Mouse (Mus musculus) liver, embryonic 12.5 days (tissue): ENCODE results near the gene Nrp1. TPM values are rescaled to one million over a fixed set of nuclear protein-coding genes. Genes with fewer than 3 reads are reported as not detected.

Experiments used
- ATAC-seq: fragments of 200-750 bp; cut with Nextera tagmentation; 2 replicates; pipeline ENCODE4 v1.8.0; 2017; ENCODE audit warnings: moderate number of reproducible peaks, mild to moderate bottlenecking, moderate library complexity
- H3K27ac ChIP-seq: fragments of 300-500 bp; sonication (generic); 2 replicates; pipeline ENCODE4 v1.5.1; 2016; ENCODE audit warnings: mild to moderate bottlenecking
- H3K27me3 ChIP-seq: fragments of 300-500 bp; sonication (generic); replicated peaks from 2 replicates; pipeline ENCODE4 v1.6.1; 2016; ENCODE audit warnings: mild to moderate bottlenecking, moderate library complexity
- H3K36me3 ChIP-seq: fragments of 300-500 bp; sonication (generic); 2 replicates; pipeline ENCODE4 v1.6.1; 2016; ENCODE audit warnings: mild to moderate bottlenecking, moderate library complexity
- H3K4me1 ChIP-seq: fragments of 300-500 bp; sonication (generic); 2 replicates; pipeline ENCODE4 v1.6.1; 2016
- H3K4me2 ChIP-seq: fragments of 300-500 bp; sonication (generic); 2 replicates; pipeline ENCODE4 v1.6.1; 2016; ENCODE audit warnings: mild to moderate bottlenecking, moderate library complexity
- H3K4me3 ChIP-seq: fragments of 300-500 bp; sonication (generic); 2 replicates; pipeline ENCODE4 v1.5.1; 2016; ENCODE audit warnings: mild to moderate bottlenecking, moderate library complexity
- H3K9ac ChIP-seq: fragments of 300-500 bp; sonication (generic); 2 replicates; pipeline ENCODE4 v1.6.1; 2016; ENCODE audit warnings: mild to moderate bottlenecking, moderate library complexity
- H3K9me3 ChIP-seq: fragments of 300-500 bp; sonication (generic); replicated peaks from 2 replicates; pipeline ENCODE4 v1.6.1; 2016; ENCODE audit warnings: mild to moderate bottlenecking, moderate library complexity
- WGBS: fragments of 180-500 bp; shearing (Covaris S2); methylation state at CpG from one replicate; pipeline ENCODE4 v1.1.7; 2016; ENCODE audit not compliant: insufficient replicate concordance; 5-methylcytosine and 5-hydroxymethylcytosine counted together
- polyA plus RNA-seq: library from polyadenylated mRNA; unstranded; fragments of >200 nt; fragmentation: Nextera tagmentation; extraction: Ambion mirVana; gene quantifications from 2 replicates; pipeline ENCODE4 v1.2.1, GENCODE M21; 2016

Gene Nrp1
- polyA plus RNA-seq, 1 experiment from 2014 or later, result 32.0 TPM

GRCm38 (mm10) chr8:128398472-128399091, 40.2 kb downstream of the Nrp1 start:
- Histone ChIP-seq H3K27ac (no peak overlapping the region), H3K4me2 (no peak overlapping the region), H3K4me1 (0 out of 2 replicates have a peak, but pooled peaks cover 4% of the 10 kb centered on the region), H3K9me3 (no peaks in the 10 kb centered on the region), H3K4me3 (no peak overlapping the region), H3K36me3 (no peaks in the 10 kb centered on the region), H3K27me3 (no peaks in the 10 kb centered on the region), H3K9ac (no peak overlapping the region)
- 74% methylated on average over 11 of the region's 11 CpGs for WGBS
- ATAC-seq, result no peak

DNA sequence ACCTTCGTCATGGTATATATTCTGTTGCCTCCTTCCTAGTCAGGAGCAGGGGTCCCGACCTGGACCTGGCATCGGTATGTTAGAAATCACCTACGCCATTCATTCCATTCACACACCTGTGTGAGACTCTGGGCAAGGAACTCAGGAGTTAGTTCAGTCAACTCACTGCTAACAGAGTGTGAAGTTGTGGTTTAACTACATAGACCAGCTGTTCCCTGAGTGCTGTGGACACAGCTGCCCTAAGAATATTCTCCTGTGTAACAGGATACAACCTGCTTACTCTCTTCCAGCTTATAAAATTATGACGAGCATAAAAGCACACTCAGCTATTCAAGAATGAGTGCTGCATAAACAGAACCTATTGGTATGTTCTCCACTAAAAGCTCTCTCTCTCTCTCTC, 41.9 kb downstream of the Nrp1 start:
- no peak overlapping the region for H3K27ac ChIP-seq
- H3K9me3 ChIP-seq, result no peaks in the 10 kb centered on the region
- H3K4me2 ChIP-seq, result no peak overlapping the region
- WGBS, result 63% methylated on average over 5 of the region's 5 CpGs
- H3K4me1 ChIP-seq, result 0 out of 2 replicates have a peak, but pooled peaks cover 4% of the 10 kb centered on the region
- no peak for ATAC-seq
- no peak overlapping the region for H3K4me3 ChIP-seq
- H3K36me3 ChIP-seq, result no peaks in the 10 kb centered on the region
- no peaks in the 10 kb centered on the region for H3K27me3 ChIP-seq
- no peak overlapping the region for H3K9ac ChIP-seq

DNA sequence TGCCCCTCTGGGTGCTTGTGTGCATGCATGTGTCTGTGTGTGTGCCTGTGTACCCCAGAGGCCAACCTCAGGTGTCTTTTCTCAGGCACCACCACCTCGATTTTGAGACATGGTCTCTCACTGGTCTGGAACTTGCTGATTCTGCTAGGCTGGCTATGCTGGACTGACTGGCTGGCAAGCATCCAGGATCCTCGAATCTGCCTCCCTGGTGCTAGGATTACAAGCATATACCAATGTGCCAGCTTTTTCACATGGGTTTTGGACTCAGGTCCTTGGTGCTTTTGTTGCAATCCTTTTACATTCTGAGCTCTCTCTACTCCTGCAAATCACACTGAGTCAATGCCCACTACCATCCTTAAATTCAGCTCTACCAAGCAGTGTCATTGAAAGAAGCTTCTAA, 46.5 kb downstream of the Nrp1 start:
- H3K9me3 ChIP-seq, result no peaks in the 10 kb centered on the region
- no peak for ATAC-seq
- no peaks in the 10 kb centered on the region for H3K27me3 ChIP-seq
- H3K36me3 ChIP-seq, result no peaks in the 10 kb centered on the region
- H3K27ac ChIP-seq, result no peak overlapping the region
- no peak overlapping the region for H3K9ac ChIP-seq
- no peaks in the 10 kb centered on the region for H3K4me1 ChIP-seq
- H3K4me2 ChIP-seq, result no peak overlapping the region
- no peak overlapping the region for H3K4me3 ChIP-seq
- WGBS, result 42% methylated on average over 2 of the region's 2 CpGs

GRCm38 (mm10) chr8:128413381-128413780, 55.0 kb downstream of the Nrp1 start:
- WGBS, result 59% methylated on average over 4 of the region's 4 CpGs
- no peaks in the 10 kb centered on the region for H3K27me3 ChIP-seq
- H3K4me2 ChIP-seq, result no peak overlapping the region
- no peak for ATAC-seq
- H3K4me3 ChIP-seq, result no peak overlapping the region
- no peaks in the 10 kb centered on the region for H3K9me3 ChIP-seq
- 0 out of 2 replicates have a peak, but pooled peaks cover 3% of the 10 kb centered on the region for H3K4me1 ChIP-seq
- H3K9ac ChIP-seq, result no peak overlapping the region
- H3K36me3 ChIP-seq, result no peaks in the 10 kb centered on the region
- no peak overlapping the region for H3K27ac ChIP-seq

DNA sequence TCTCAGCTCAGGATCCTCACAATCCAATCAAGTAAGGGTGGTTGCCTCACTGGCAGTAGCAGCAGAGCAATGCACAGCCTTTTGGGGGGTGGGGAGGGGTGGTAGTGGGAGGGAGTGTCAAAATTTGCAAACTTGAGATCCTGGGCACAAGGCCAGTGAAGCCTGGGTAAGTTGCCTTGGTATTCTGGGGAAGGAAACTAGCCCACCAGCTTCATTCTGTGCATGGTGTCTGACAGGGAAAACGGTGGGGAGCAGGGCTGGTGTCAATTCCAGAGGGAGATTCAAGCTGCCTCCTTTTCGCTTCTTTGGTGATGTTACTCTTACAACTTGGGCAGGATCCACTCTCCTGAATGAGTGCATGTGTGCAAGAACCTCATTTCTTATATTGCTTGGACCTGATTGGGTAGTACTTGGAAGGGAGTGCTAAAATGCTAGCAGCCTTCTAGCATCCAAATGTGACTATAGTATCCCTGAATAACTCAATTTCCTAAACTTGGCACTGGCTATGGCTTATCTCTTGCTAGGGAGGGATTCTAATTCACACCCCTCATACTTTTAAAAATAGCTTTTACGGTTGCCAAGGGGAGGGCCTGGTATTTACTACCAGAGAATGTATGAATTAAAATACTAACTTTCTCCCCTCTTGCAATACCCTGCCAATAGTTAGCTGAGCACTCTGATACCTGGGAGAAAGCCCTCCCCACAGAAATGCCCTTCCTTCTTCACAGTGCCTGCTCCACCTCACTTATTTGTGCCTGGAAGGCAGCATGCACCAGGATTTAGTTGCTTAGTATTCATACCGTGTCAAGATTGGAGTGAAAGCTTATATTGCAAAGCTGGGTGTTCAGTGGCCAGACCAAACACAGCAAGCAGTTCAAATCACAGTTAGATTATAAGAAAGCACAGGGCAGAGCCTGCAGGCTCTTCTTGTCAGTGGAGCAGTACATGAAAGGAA, 57.6 kb downstream of the Nrp1 start:
- WGBS, result 59% methylated on average over 4 of the region's 4 CpGs
- H3K9ac ChIP-seq, result no peak overlapping the region
- no peaks in the 10 kb centered on the region for H3K9me3 ChIP-seq
- no peak for ATAC-seq
- H3K27ac ChIP-seq, result no peak overlapping the region
- no peaks in the 10 kb centered on the region for H3K27me3 ChIP-seq
- no peak overlapping the region for H3K4me3 ChIP-seq
- no peaks in the 10 kb centered on the region for H3K36me3 ChIP-seq
- H3K4me2 ChIP-seq, result no peak overlapping the region
- H3K4me1 ChIP-seq, result 0 out of 2 replicates have a peak, but pooled peaks cover 3% of the 10 kb centered on the region

DNA sequence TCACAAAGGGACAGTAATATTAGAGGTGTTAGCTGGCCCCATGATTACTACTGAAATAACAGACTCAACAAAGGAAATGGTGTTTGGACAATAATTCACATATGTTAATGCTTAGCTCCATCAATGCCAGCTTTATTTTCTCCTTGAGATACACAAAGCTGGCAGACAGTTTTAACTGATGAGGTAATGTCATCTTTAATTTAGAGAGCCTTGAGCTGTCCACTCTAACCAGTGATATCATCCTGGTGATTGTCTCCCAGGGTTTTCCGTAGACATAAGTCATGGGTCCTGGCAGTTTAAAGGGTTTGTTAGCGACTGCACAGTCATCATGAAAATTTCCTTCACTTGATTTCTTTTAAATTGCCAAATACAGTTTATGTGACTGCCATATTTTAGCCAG, 58.5 kb downstream of the Nrp1 start:
- Histone ChIP-seq H3K9ac (no peak overlapping the region), H3K4me3 (no peak overlapping the region), H3K4me2 (no peak overlapping the region), H3K9me3 (no peaks in the 10 kb centered on the region), H3K36me3 (no peaks in the 10 kb centered on the region), H3K27me3 (no peaks in the 10 kb centered on the region), H3K27ac (no peak overlapping the region), H3K4me1 (0 out of 2 replicates have a peak, but pooled peaks cover 3% of the 10 kb centered on the region)
- ATAC-seq, result no peak
- 63% methylated on average over 2 of the region's 2 CpGs for WGBS

DNA sequence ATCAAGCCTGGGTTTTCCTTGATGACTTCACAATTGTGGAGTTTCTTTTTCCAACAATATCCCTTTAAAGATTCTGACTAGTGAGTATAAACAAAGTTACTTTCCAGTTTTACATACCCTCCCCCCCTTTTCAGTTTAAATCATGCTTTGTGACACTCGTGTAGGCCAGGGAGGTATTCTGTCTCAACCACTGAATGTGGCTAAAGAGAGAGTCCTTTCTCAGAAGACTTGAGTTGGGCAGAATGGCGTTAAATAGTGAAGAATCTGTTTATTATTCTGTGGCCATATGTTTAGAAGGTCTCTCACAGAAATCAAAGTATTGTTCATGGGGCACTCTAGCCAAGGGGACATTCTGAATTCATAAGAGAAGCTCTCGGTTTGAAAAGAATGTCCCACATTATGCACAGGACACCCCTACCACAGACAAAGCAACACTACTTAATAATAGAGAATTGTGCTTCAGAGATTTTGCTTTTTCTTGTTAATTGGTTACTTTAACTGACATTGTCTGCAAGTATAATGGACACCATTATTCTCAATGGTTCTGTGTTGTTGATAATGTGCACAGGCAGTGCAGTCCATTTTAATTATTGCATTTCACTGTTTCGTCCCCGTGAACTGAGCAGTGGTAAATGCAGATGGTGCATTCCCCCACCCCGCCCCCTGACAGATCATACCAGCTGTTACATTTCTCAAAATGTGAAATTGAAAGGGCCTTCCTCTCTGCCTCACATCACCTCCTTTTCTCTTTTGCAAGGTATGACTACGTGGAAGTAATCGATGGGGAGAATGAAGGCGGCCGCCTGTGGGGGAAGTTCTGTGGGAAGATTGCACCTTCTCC, 59.8 kb downstream of the Nrp1 start:
- no peak for ATAC-seq
- Histone ChIP-seq H3K36me3 (no peaks in the 10 kb centered on the region), H3K9ac (no peak overlapping the region), H3K27ac (no peak overlapping the region), H3K9me3 (no peaks in the 10 kb centered on the region), H3K4me2 (no peak overlapping the region), H3K4me3 (no peak overlapping the region), H3K4me1 (0 out of 2 replicates have a peak, but pooled peaks cover 3% of the 10 kb centered on the region), H3K27me3 (no peaks in the 10 kb centered on the region)
- WGBS, result 69% methylated on average over 10 of the region's 10 CpGs

GRCm38 (mm10) chr8:128419984-128420383, 61.6 kb downstream of the Nrp1 start:
- no peak overlapping the region for H3K9ac ChIP-seq
- H3K27me3 ChIP-seq, result no peaks in the 10 kb centered on the region
- no peaks in the 10 kb centered on the region for H3K9me3 ChIP-seq
- no peak overlapping the region for H3K4me3 ChIP-seq
- H3K27ac ChIP-seq, result no peak overlapping the region
- H3K4me2 ChIP-seq, result no peak overlapping the region
- H3K4me1 ChIP-seq, result 0 out of 2 replicates have a peak, but pooled peaks cover 9% of the 10 kb centered on the region
- ATAC-seq, result no peak
- no peaks in the 10 kb centered on the region for H3K36me3 ChIP-seq

- Histone ChIP-seq H3K27ac (no peak overlapping the region), H3K36me3 (no peaks in the 10 kb centered on the region), H3K4me1 (0 out of 2 replicates have a peak, but pooled peaks cover 9% of the 10 kb centered on the region), H3K9me3 (no peaks in the 10 kb centered on the region), H3K4me2 (no peak overlapping the region), H3K9ac (no peak overlapping the region), H3K4me3 (no peak overlapping the region), H3K27me3 (no peaks in the 10 kb centered on the region)
- WGBS, result 65% methylated on average over 1 of the region's 1 CpGs
- no peak for ATAC-seq
Observed at GRCm38 (mm10) chr8:128420402-128420801, 62.0 kb downstream of the Nrp1 start.

DNA sequence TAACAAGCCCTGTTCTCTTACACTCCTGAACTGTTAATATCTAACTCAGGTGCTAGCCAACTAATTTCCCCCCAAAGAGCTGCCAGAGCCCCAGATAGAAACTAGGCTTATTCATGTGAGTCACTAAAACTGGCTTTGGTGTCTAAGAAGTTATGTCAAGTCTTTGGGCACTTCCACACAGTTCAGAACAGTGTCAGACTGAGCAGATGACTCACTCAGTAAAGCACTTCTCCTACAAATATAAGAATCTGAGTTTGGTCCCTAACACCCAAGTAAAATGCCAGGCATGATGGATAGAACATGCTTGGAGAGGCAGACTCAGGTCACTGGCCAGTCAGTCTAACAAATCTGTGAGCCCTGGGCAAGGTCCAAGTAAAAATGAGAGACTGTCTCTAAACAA, 65.4 kb downstream of the Nrp1 start:
- H3K27me3 ChIP-seq, result no peaks in the 10 kb centered on the region
- no peak overlapping the region for H3K27ac ChIP-seq
- H3K4me3 ChIP-seq, result no peak overlapping the region
- 0 out of 2 replicates have a peak, but pooled peaks cover 6% of the 10 kb centered on the region for H3K4me1 ChIP-seq
- H3K9me3 ChIP-seq, result no peaks in the 10 kb centered on the region
- no peak overlapping the region for H3K9ac ChIP-seq
- no peak for ATAC-seq
- H3K36me3 ChIP-seq, result no peaks in the 10 kb centered on the region; the same call in 1 of the 2 replicates
- H3K4me2 ChIP-seq, result no peak overlapping the region

GRCm38 (mm10) chr8:128424626-128425333, 66.4 kb downstream of the Nrp1 start:
- no peaks in the 10 kb centered on the region for H3K27me3 ChIP-seq
- ATAC-seq, result peak; percentile 21; the same call in 1 of the 2 replicates
- no peaks in the 10 kb centered on the region; the same call in 1 of the 2 replicates for H3K36me3 ChIP-seq
- H3K4me3 ChIP-seq, result no peak overlapping the region
- 61% methylated on average over 7 of the region's 7 CpGs for WGBS
- H3K9me3 ChIP-seq, result no peaks in the 10 kb centered on the region
- H3K9ac ChIP-seq, result no peak overlapping the region
- H3K27ac ChIP-seq, result no peak overlapping the region
- no peak overlapping the region for H3K4me2 ChIP-seq
- 0 out of 2 replicates have a peak, but pooled peaks cover 6% of the 10 kb centered on the region for H3K4me1 ChIP-seq
